Mouse (Mus musculus): ENCODE results near the gene Cox20.

GRCm38 (mm10) chr1:178336289-178336775 is 17.4 kb downstream of the Cox20 start:
- TF ChIP-seq CTCF (IDR thresholded peaks at IDR 0.05; ENCODE audit: low read depth): no peak
- TF ChIP-seq EP300 (IDR thresholded peaks at IDR 0.05; ENCODE audit: low read depth): peak; percentile 51; the same call in 1 of the 2 replicates
